Mouse (Mus musculus) NIH3T3 (cell line): ENCODE measurements at regions not wholly inside any gene's neighbourhood (a gene's known extent, or its start where the extent isn't known, plus 50 kb on each side); places are given as distances from the start of the nearest gene placed in this dataset.

Experiments
- DNase-seq: peaks from one replicate; pipeline ENCODE4 v3.0.0-alpha.2; 2012; ENCODE audit warnings: low read depth

- DNase-seq, result no peak
Measured at GRCm38 (mm10) chr4:54704696-54705095, 240.2 kb upstream of the Zfp462 start.

GRCm38 (mm10) chr4:54709751-54710150 is 235.1 kb upstream of the Zfp462 start:
- no peak for DNase-seq

- DNase-seq, result peak; percentile 32
Measured at GRCm38 (mm10) chr4:54712929-54713328, 231.9 kb upstream of the Zfp462 start.

DNA sequence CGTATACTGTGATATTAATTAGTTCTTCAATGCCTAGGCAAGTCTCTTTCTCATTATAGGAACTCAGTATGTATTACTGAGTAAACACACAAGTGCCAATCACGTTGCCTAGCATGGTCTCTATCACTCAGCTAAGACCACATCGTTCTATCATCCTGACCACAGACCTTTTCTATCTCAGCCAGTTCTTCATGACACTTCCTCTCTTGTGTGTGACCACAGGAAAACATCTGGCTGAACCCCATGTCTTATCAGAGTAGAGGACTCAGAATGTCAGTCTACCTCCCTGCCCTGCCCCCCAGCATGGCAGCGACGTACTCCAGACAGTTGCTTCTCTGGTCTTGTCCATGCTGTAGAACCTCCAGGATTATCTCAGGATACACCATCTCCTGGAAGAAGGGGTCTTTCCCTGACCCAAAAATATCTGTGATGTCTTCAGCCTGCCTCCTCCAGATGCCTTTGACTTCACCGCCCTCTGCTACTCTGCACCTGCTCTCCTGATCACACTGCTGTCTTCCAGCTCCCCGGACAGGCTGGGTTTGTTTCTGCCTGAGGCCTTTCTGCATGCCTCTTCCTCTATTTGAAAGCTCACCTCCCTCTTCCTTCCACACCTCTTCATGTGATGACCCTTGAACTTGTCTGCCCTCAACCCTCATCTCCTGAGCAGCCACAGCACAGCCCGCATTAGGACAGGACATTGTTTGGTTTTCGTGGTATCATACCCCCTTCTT is 230.1 kb upstream of the Zfp462 start:
- DNase-seq, result no peak

- DNase-seq, result no peak
Measured at GRCm38 (mm10) chr4:54718083-54718482, 226.8 kb upstream of the Zfp462 start.

GRCm38 (mm10) chr4:54739001-54739400 is 205.8 kb upstream of the Zfp462 start:
- DNase-seq, result peak; percentile 82

DNA sequence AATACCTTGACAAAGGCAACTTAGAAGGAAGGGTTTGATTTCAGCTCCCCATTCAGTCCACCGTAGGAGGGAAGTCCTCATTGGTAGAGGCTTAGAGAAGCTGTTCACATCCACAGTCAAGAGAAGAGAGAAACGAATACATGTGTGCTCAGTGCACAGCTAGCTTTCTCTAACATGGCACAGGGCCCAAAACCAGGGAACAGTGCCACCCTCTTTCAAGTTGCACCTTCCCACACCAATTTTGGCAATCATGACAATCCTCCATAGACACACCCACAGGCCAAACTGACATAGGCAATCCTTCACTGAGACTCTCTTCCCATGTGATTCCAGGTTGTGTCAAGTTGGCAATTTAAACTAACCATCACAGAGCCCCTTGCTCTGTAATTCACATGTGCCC is 193.4 kb upstream of the Zfp462 start:
- DNase-seq, result no peak

DNA sequence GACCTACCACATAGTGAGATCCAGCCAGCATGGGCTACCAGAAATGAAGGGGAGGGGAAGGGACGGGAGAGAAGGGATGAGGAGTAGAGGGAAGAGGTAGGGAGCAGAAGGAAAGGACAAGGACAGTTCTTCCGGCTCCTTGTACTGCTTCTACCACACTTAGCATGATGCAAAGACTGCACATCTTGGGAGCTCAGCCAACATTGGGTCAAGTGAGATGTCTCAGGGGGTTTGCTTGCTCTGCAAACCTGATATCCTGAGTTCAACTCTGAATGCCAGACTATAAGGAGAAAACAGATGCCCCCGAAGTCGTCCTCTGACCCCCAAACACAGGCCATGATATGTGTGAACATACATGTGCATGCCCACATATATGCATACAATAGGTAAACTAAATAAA is 188.4 kb upstream of the Zfp462 start:
- peak; percentile 52 for DNase-seq

DNA sequence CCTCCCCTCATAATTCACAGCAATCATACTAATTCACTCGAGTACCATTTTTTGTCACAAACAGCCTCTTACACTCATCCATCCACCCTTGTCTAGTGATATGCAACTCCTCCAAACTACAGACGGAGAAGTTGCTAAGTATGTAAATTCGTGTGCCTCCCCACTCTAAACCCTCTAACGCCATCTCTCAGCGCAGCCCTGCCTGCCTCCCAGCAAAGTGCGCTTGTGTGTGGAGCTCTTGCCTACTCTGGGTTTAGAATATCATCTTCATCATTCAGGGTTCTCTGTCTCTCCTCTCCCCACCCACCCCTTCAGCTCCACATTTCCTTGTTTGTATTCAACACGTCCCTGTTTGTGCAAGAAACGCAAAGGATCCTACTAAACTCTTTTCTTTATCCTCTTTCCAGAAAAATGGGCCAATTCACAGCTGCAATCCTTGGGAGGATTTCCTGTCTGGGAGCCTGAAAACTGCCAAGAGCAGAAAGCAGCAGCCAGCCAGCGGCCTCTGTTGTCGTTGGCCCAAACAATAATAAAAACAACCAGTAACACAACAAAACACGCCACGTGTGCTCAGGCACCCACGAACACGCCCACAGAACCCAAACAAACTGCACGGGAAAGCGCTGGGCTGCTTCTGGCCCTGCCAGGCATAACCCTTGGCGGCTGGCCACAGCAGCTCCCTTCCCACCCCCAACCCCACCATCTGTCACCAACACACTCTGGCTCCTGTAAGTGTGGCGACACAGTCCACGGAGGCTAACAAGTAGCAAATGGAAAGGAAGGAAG is 186.9 kb upstream of the Zfp462 start:
- no peak for DNase-seq

- no peak for DNase-seq
Measured at GRCm38 (mm10) chr4:54758501-54758829, 186.4 kb upstream of the Zfp462 start.

DNA sequence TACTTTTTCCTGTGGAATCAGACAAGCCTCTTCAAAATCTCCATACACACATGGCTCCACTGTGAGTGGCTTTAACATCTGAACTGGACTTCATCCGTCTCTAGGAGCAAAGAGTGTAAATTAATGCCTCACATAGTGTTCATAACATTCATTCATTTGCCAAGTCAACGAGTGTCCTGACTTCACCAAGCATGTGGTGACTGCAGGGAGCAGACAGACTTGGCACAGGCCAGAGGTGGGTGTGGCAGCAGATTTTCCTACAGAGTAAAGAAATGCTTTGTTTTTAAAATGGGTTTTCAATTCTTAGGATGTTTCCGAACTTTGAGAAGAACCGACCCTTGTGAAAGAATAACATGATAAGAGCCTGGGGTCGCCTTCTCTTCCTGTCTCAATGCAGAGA is 183.6 kb upstream of the Zfp462 start:
- DNase-seq, result peak; percentile 49

DNA sequence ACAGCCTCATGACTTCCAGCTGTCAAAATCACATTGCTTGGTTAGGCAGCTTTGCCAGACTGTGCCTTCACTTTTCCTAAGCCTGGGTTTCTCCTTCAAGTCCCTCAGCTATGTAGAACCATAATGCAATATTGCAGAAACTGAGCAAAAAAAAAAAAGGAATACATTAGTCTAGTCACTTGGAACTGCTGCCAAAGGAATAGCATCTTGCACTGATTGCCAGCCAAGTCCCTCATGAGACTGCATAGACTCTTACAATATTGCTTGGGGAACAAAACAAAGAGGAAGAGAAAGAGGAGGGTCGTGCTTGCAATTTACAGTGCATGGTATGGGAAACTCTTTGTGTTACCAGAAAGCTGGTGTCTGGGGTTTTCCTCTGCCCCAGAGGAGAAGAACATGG is 179.8 kb upstream of the Zfp462 start:
- DNase-seq, result peak; percentile 15

GRCm38 (mm10) chr4:54767506-54768200 is 177.2 kb upstream of the Zfp462 start:
- no peak for DNase-seq

DNA sequence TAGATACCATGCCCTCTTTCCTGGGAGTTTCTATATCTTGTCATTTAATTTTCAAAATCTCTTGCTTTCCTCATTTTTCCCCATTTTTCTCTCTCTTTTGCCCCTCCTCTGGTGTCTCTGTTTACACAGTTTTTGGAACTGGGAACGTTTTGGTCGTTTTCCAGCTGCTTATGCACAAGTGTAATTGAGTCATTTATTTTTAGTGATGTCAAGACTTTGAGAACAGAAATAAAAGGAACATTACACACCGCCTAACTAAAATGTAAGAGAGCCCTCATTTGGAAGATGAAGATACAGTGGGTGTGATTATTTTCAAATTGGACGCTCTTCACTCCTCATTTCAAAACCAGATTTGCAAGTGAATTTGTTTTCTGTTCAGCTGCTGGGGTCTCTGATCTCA is 176.0 kb upstream of the Zfp462 start:
- no peak for DNase-seq

- DNase-seq, result no peak
Measured at GRCm38 (mm10) chr4:54774066-54774465, 170.8 kb upstream of the Zfp462 start.

DNA sequence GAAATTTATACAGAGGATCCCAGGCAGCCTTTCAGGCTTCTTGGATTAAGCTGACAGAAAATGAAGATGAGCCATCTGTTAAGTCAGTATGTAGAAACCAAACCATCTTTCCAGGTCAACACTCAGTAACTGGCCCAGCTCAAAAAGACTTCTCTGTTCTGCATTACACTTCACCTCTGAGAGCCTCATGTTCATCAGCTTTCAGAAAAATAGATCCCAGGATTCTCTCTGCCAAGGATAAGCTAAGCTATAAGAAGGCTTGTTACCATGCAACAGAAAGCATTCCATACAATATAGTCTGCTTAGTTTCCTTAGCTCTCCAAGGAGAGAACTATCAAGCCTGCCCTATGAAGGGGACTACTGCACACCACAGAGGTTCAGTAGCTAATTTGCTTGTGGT is 170.1 kb upstream of the Zfp462 start:
- no peak for DNase-seq

DNA sequence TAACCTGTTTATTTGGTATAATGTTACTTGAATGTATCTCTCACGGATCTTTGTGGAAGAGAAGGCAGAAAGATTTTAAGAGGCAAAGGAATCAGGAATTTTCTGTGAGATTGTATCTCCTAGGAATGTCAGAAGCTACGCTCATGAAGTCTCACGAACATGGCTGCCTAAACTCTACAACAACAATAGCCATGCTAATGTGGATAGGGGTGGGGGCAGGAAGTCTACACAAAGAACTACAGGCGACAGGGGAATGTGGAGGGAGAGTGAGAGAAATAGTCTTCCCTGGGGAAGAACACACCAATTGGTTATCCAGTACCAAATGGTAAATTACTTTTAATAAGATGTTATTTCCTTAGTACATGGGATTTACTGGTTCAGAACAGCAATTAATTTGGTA is 164.3 kb upstream of the Zfp462 start:
- DNase-seq, result no peak

GRCm38 (mm10) chr4:54791217-54791742 is 153.6 kb upstream of the Zfp462 start:
- DNase-seq, result no peak

GRCm38 (mm10) chr4:54793857-54794256 is 151.0 kb upstream of the Zfp462 start:
- DNase-seq, result no peak

GRCm38 (mm10) chr4:54795246-54795645 is 149.6 kb upstream of the Zfp462 start:
- no peak for DNase-seq

DNA sequence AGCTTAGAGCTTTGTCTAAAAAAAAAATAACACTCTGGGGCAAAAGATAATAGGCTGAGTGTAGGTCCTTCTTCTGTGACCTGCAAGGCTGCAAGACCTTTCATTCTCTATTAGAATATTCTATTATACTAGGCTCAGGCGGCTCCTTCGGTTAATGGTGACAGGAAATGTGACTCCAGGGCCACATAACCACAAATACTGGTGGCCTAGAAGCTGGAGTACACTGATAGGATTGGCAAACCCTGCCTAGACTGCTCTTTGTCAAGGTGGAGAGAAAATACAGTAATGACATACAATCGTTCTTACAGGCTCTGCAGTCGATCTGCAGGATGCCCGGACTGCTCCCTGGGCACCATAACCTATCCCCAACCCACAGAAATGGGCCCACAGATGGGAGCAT is 146.3 kb upstream of the Zfp462 start:
- DNase-seq, result no peak

GRCm38 (mm10) chr4:54811163-54811562 is 133.7 kb upstream of the Zfp462 start:
- peak; percentile 32 for DNase-seq
